Mouse (Mus musculus): ENCODE data around the gene Arid2.

DNA sequence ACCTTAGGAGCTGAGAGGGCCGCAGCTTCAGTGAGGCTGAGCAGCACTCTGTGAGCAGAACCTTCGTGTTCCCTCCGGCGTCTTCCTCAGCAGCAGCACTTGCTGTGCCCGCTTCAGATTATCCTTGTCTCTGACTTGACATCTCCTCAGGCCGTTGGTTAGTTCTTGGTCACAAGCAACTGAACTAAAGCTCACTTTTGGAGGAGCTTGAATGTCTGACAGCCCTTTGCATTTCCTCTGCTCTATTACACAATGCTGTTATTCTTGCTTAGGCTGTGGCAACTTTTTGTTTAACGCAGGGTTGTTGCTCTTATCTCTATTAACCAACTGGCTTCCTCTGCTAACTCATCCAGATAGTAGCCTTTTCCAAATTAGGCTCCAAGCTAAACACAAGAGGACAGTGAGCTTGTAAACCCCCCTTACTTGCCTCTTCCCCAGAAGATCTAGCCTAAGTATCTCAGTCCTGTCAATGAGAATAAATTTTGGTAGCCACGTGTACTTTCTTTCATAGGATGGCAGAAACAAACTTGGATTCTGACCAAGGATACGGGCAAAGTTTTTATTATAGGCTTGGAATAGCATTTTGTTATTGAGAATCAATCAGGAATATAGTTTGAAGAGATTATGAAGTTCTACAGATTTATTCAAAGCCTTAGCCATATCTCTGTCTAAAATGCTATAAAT, 11.4 kb upstream of the Arid2 start:
- no peak for TF ChIP-seq POLR2A (IDR thresholded peaks at IDR 0.05; ENCODE audit: insufficient read length, low read depth)
- no peak for TF ChIP-seq USF1 (IDR thresholded peaks at IDR 0.05; ENCODE audit: low read depth)
- TF ChIP-seq E2F4 (IDR thresholded peaks at IDR 0.05; ENCODE audit: insufficient read depth): no peak
- TF ChIP-seq POLR2AphosphoS2 (IDR thresholded peaks at IDR 0.05; ENCODE audit: insufficient read length, low read depth): no peak
- TF ChIP-seq MYOD1 (IDR thresholded peaks at IDR 0.05; ENCODE audit: control insufficient read depth in 1 of 3, insufficient read length in 2 of 3, low read depth in 2 of 3): no peak
- TF ChIP-seq MAX (IDR thresholded peaks at IDR 0.05; ENCODE audit: low read depth): no peak
- TF ChIP-seq REST (IDR thresholded peaks at IDR 0.05; ENCODE audit: insufficient read depth, insufficient read length): no peak
- TF ChIP-seq CEBPB (IDR thresholded peaks at IDR 0.05; ENCODE audit: insufficient read depth, poor library complexity, severe bottlenecking): no peak
- TF ChIP-seq MYOG (IDR thresholded peaks at IDR 0.05; ENCODE audit: control insufficient read depth in 1 of 3, insufficient read depth in 1 of 3, insufficient read length in 2 of 3, low read depth in 2 of 3): no peak
- no peak for TF ChIP-seq TCF12 (IDR thresholded peaks at IDR 0.05; ENCODE audit: insufficient read depth, poor library complexity, severe bottlenecking)
- TF ChIP-seq SRF (IDR thresholded peaks at IDR 0.05; ENCODE audit: control insufficient read depth, insufficient read length, low read depth): no peak

Data from myocyte (in vitro differentiated cells).